Mouse (Mus musculus): ENCODE results near the gene Cyth1. TPM values are rescaled to one million over a fixed set of nuclear protein-coding genes. Genes with fewer than 3 reads are reported as not detected.

The Cyth1 gene
- polyA plus RNA-seq, 1 experiment = 19.6 TPM

DNA sequence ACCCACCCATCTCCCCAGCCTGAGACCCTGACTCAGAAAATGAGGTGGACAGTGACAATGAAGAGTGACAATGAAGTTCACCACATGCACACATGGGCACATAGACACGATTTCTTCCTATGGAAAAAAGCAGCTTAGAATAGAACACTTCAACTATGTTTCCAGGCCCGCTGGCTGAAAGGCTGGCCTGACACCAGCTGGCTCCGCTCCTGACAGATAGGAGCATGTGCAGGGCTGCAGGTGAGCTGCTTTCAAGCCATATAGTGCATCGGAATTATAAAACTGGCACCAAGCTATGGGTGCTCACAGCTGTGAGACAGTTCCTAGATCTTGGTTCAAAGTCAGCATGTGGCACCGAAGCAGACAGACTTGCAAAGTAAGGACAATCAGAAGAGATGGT is 78.1 kb downstream of the Cyth1 start:
- 80% methylated on average over 5 of the region's 5 CpGs for WGBS
- peaks cover 54% of the 10 kb centered on the region for H3K36me3 ChIP-seq (ENCODE audit: control insufficient read depth, insufficient read depth, low read length)

GRCm38 (mm10) chr11:118168714-118169113 is 79.7 kb downstream of the Cyth1 start:
- WGBS = 90% methylated on average over 9 of the region's 9 CpGs
- TF ChIP-seq CTCF (IDR thresholded peaks at IDR 0.05; ENCODE audit: extremely low read depth, insufficient read length, insufficient replicate concordance, low read depth, low read length) (no peak), POLR2A (IDR thresholded peaks at IDR 0.05; ENCODE audit: low read depth, low read length) (no peak)
- H3K27ac ChIP-seq (ENCODE audit: insufficient read depth, low read depth, low read length) = no peak overlapping the region
- H3K4me1 ChIP-seq (ENCODE audit: control insufficient read depth, insufficient read depth, insufficient read length, low read length) = no peaks in the 10 kb centered on the region
- H3K27me3 ChIP-seq (ENCODE audit: control insufficient read depth, insufficient read depth, low read length) = no peaks in the 10 kb centered on the region
- H3K4me3 ChIP-seq (ENCODE audit: low read depth, low read length) = no peak overlapping the region
- H3K36me3 ChIP-seq (ENCODE audit: control insufficient read depth, insufficient read depth, low read length) = peaks cover 60% of the 10 kb centered on the region

More for the DNA sequence above, 78.1 kb downstream of the Cyth1 start:
- Histone ChIP-seq H3K27ac (ENCODE audit: insufficient read depth, low read depth, low read length) (no peak overlapping the region), H3K4me1 (ENCODE audit: control insufficient read depth, insufficient read depth, insufficient read length, low read length) (no peaks in the 10 kb centered on the region), H3K4me3 (ENCODE audit: low read depth, low read length) (no peak overlapping the region), H3K27me3 (ENCODE audit: control insufficient read depth, insufficient read depth, low read length) (no peaks in the 10 kb centered on the region)
- TF ChIP-seq POLR2A (IDR thresholded peaks at IDR 0.05; ENCODE audit: low read depth, low read length) = no peak
- no peak for TF ChIP-seq CTCF (IDR thresholded peaks at IDR 0.05; ENCODE audit: extremely low read depth, insufficient read length, insufficient replicate concordance, low read depth, low read length)

GRCm38 (mm10) chr11:118166626-118167025 is 81.8 kb downstream of the Cyth1 start:
- Histone ChIP-seq H3K4me3 (ENCODE audit: low read depth, low read length) (no peak overlapping the region), H3K27ac (ENCODE audit: insufficient read depth, low read depth, low read length) (no peak overlapping the region), H3K36me3 (ENCODE audit: control insufficient read depth, insufficient read depth, low read length) (peaks cover 74% of the 10 kb centered on the region), H3K27me3 (ENCODE audit: control insufficient read depth, insufficient read depth, low read length) (no peaks in the 10 kb centered on the region), H3K4me1 (ENCODE audit: control insufficient read depth, insufficient read depth, insufficient read length, low read length) (no peaks in the 10 kb centered on the region)
- WGBS = 87% methylated on average over 5 of the region's 5 CpGs
- TF ChIP-seq CTCF (IDR thresholded peaks at IDR 0.05; ENCODE audit: extremely low read depth, insufficient read length, insufficient replicate concordance, low read depth, low read length) = no peak
- TF ChIP-seq POLR2A (IDR thresholded peaks at IDR 0.05; ENCODE audit: low read depth, low read length) = no peak

- H3K27ac ChIP-seq (ENCODE audit: insufficient read depth, low read depth, low read length) = no peak overlapping the region
Observed at GRCm38 (mm10) chr11:118165681-118166080, 82.7 kb downstream of the Cyth1 start.

DNA sequence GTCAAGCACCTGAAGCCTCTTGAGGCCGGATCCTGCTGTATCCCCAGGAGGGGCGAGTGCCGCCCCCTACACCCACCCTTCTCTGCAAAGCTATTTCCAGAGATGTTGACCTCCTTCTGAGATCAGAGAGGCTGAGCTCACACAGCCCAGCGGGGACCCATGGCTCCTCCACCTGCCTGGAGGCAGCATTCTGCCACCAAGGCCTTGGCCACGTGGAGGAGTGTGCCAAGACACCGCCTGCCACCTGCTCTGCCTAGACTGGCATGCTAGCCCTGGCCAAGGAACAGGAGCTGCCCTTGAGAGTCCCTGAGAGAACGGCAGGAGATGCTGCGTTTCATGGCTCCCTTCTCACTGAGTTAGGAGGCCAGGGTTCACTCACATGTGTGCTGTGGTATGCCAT is 83.8 kb downstream of the Cyth1 start:
- H3K36me3 ChIP-seq (ENCODE audit: control insufficient read depth, insufficient read depth, low read length) = peaks cover 60% of the 10 kb centered on the region
- no peak overlapping the region for H3K4me3 ChIP-seq (ENCODE audit: low read depth, low read length)
- TF ChIP-seq CTCF (IDR thresholded peaks at IDR 0.05; ENCODE audit: extremely low read depth, insufficient read length, insufficient replicate concordance, low read depth, low read length) = no peak
- no peak for TF ChIP-seq POLR2A (IDR thresholded peaks at IDR 0.05; ENCODE audit: low read depth, low read length)
- no peak overlapping the region for H3K27ac ChIP-seq (ENCODE audit: insufficient read depth, low read depth, low read length)
- no peaks in the 10 kb centered on the region for H3K27me3 ChIP-seq (ENCODE audit: control insufficient read depth, insufficient read depth, low read length)
- no peaks in the 10 kb centered on the region for H3K4me1 ChIP-seq (ENCODE audit: control insufficient read depth, insufficient read depth, insufficient read length, low read length)
- 74% methylated on average over 8 of the region's 8 CpGs for WGBS

More at GRCm38 (mm10) chr11:118165681-118166080, 82.7 kb downstream of the Cyth1 start:
- no peak overlapping the region for H3K4me3 ChIP-seq (ENCODE audit: low read depth, low read length)
- WGBS = 84% methylated on average over 11 of the region's 11 CpGs
- no peaks in the 10 kb centered on the region for H3K4me1 ChIP-seq (ENCODE audit: control insufficient read depth, insufficient read depth, insufficient read length, low read length)
- peaks cover 70% of the 10 kb centered on the region for H3K36me3 ChIP-seq (ENCODE audit: control insufficient read depth, insufficient read depth, low read length)
- H3K27me3 ChIP-seq (ENCODE audit: control insufficient read depth, insufficient read depth, low read length) = no peaks in the 10 kb centered on the region
- TF ChIP-seq CTCF (IDR thresholded peaks at IDR 0.05; ENCODE audit: extremely low read depth, insufficient read length, insufficient replicate concordance, low read depth, low read length) (no peak), POLR2A (IDR thresholded peaks at IDR 0.05; ENCODE audit: low read depth, low read length) (no peak)

DNA sequence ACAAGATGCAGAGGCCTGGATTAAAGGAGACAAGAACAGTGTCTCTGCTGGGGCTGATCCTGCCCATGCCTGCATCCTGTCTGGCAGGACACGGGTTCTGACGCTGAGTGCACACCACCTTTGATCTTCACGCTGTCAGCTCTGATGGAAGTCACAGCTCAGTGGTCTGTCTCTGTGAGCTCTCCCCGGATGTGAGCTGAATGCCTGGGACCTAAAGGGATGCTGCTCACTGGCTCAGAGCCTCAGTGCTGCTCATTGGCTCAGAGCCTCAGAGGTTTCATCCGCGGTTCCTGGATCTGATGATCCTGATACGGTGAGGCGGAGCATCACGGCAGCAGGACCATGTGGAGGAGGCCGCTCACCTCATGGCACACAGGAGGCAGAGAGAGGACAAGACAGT is 86.1 kb downstream of the Cyth1 start:
- 79% methylated on average over 10 of the region's 10 CpGs for WGBS
- H3K27me3 ChIP-seq (ENCODE audit: control insufficient read depth, insufficient read depth, low read length) = no peaks in the 10 kb centered on the region

DNA sequence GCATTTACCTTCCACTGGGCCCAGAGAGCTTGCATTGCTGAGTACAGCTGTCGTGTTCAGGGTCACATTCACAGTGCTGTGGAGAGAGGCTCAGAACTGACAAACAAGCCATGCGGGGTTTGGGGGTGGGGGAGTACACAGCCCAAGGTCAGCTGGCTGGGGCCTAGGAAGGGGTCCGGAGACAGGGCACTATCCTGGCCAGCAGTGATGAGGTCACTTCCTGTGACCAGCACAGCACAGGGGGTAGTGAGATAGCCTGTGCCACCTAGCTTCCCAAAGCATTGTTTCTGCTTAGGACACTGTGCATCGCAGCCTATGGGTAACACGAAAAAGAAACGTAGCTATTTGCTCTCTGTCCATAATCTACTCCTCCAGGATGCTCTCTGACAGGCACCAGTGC is 87.2 kb downstream of the Cyth1 start:
- no peak overlapping the region for H3K27ac ChIP-seq (ENCODE audit: insufficient read depth, low read depth, low read length)

More for the DNA sequence above, 86.1 kb downstream of the Cyth1 start:
- Histone ChIP-seq H3K4me3 (ENCODE audit: low read depth, low read length) (no peak overlapping the region), H3K27ac (ENCODE audit: insufficient read depth, low read depth, low read length) (no peak overlapping the region), H3K36me3 (ENCODE audit: control insufficient read depth, insufficient read depth, low read length) (peaks cover 42% of the 10 kb centered on the region), H3K4me1 (ENCODE audit: control insufficient read depth, insufficient read depth, insufficient read length, low read length) (no peaks in the 10 kb centered on the region)
- TF ChIP-seq CTCF (IDR thresholded peaks at IDR 0.05; ENCODE audit: extremely low read depth, insufficient read length, insufficient replicate concordance, low read depth, low read length) = no peak
- TF ChIP-seq POLR2A (IDR thresholded peaks at IDR 0.05; ENCODE audit: low read depth, low read length) = no peak

More for the DNA sequence above, 87.2 kb downstream of the Cyth1 start:
- H3K27me3 ChIP-seq (ENCODE audit: control insufficient read depth, insufficient read depth, low read length) = no peaks in the 10 kb centered on the region
- no peak for TF ChIP-seq CTCF (IDR thresholded peaks at IDR 0.05; ENCODE audit: extremely low read depth, insufficient read length, insufficient replicate concordance, low read depth, low read length)
- no peak for TF ChIP-seq POLR2A (IDR thresholded peaks at IDR 0.05; ENCODE audit: low read depth, low read length)
- no peak overlapping the region for H3K4me3 ChIP-seq (ENCODE audit: low read depth, low read length)
- H3K36me3 ChIP-seq (ENCODE audit: control insufficient read depth, insufficient read depth, low read length) = peaks cover 32% of the 10 kb centered on the region
- 82% methylated on average over 6 of the region's 6 CpGs for WGBS
- no peaks in the 10 kb centered on the region for H3K4me1 ChIP-seq (ENCODE audit: control insufficient read depth, insufficient read depth, insufficient read length, low read length)
